26 mouse cellular contexts compared by ENCODE assay signal in the genomic region with DNA sequence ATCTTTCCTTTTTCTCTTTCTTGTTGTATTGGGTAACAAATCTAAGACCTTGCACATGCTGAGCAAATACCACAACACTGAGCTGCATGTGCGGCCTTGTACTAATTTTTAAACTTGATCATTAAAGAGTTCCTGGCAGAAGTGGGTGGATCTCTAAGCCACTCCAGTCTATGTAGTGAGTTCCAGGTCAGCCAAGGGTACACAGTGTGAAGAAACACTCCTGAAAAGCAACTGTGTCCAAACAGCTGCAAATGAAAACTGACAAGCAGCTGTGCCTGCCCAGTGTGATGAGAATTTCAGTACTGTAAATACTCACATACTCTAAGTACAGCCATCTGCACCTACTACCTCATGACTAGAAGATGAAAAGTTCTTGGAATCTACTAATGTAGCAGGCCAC.
"Had no signal": no experiment of that assay in that cellular context is flagged by ENCODE, and none has a peak within 500 bp of the region (broad histone marks: within the 10 kb centered on the region; RNA-seq: fewer than 3 reads in every experiment).

No protein-coding gene starts in this region.

- H3K4me2 ChIP-seq: heart, embryonic 11.5 days; heart, embryonic 13.5 days; heart, embryonic 15.5 days; hindbrain, embryonic 13.5 days; hindbrain, embryonic 15.5 days; kidney, embryonic 15.5 days; limb, embryonic 12.5 days; liver, embryonic 13.5 days; liver, embryonic 15.5 days had no signal

- H3K4me1 ChIP-seq: heart, embryonic 13.5 days; heart, embryonic 15.5 days; hindbrain, embryonic 13.5 days; hindbrain, embryonic 15.5 days; kidney, embryonic 15.5 days; limb, embryonic 10.5 days; limb, embryonic 12.5 days; liver, embryonic 13.5 days; liver, embryonic 15.5 days had no signal

- H3K4me3 ChIP-seq: heart, adult 2 months; heart, embryonic 13.5 days; heart, embryonic 15.5 days; hindbrain, embryonic 13.5 days; hindbrain, embryonic 15.5 days; kidney, embryonic 15.5 days; left cerebral cortex, adult 2 months; limb, embryonic 10.5 days; limb, embryonic 12.5 days; liver, embryonic 13.5 days; liver, embryonic 15.5 days had no signal

- H3K36me3 ChIP-seq: heart, embryonic 13.5 days; heart, embryonic 15.5 days; hindbrain, embryonic 13.5 days; hindbrain, embryonic 15.5 days; kidney, embryonic 15.5 days; limb, embryonic 10.5 days; limb, embryonic 12.5 days; liver, embryonic 13.5 days; liver, embryonic 15.5 days had no signal

- H3K27ac ChIP-seq: heart, adult 2 months; heart, embryonic 13.5 days; heart, embryonic 15.5 days; hindbrain, embryonic 13.5 days; hindbrain, embryonic 15.5 days; hindbrain, postnatal 0 days; kidney, embryonic 15.5 days; kidney, postnatal 0 days; left cerebral cortex, adult 2 months; limb, embryonic 10.5 days; limb, embryonic 12.5 days; liver, embryonic 13.5 days; liver, embryonic 15.5 days had no signal

- H3K9me3 ChIP-seq: heart, embryonic 13.5 days; heart, embryonic 15.5 days; hindbrain, embryonic 13.5 days; hindbrain, embryonic 15.5 days; kidney, embryonic 15.5 days; limb, embryonic 10.5 days; limb, embryonic 12.5 days; liver, embryonic 13.5 days; liver, embryonic 15.5 days had no signal

- H3K9ac ChIP-seq: heart, embryonic 13.5 days; heart, embryonic 15.5 days; hindbrain, embryonic 13.5 days; hindbrain, embryonic 15.5 days; kidney, embryonic 15.5 days; limb, embryonic 12.5 days; liver, embryonic 13.5 days; liver, embryonic 15.5 days had no signal

- ATAC-seq: hindbrain, postnatal 0 days; intestine, embryonic 16.5 days had no signal

- H3K27me3 ChIP-seq: heart, embryonic 13.5 days; heart, embryonic 15.5 days; hindbrain, embryonic 13.5 days; hindbrain, embryonic 15.5 days; kidney, embryonic 15.5 days; limb, embryonic 12.5 days; liver, embryonic 13.5 days; liver, embryonic 15.5 days had no signal

- DNase-seq: gastrocnemius, postnatal 14 days; gastrocnemius, postnatal 36 days; heart, adult 2 months; heart, postnatal 14 days; heart, postnatal 36 days; kidney, adult 11 months; kidney, adult 2 months; kidney, adult 9 months; kidney, postnatal 14 days; kidney, postnatal 36 days; layer of hippocampus, adult 9-11 months; liver; liver, embryonic 13.5 days had no signal
